Mouse (Mus musculus) right cerebral cortex, postnatal 10 days (tissue): ENCODE data around the gene Heatr5a.

ENCODE experiments used
- DNase-seq, 2 experiments: peaks; one replicate each; pipeline ENCODE4 v3.0.0; 2021; ENCODE audit warnings: low spot score in 2 of 2

Heatr5a gene

DNA sequence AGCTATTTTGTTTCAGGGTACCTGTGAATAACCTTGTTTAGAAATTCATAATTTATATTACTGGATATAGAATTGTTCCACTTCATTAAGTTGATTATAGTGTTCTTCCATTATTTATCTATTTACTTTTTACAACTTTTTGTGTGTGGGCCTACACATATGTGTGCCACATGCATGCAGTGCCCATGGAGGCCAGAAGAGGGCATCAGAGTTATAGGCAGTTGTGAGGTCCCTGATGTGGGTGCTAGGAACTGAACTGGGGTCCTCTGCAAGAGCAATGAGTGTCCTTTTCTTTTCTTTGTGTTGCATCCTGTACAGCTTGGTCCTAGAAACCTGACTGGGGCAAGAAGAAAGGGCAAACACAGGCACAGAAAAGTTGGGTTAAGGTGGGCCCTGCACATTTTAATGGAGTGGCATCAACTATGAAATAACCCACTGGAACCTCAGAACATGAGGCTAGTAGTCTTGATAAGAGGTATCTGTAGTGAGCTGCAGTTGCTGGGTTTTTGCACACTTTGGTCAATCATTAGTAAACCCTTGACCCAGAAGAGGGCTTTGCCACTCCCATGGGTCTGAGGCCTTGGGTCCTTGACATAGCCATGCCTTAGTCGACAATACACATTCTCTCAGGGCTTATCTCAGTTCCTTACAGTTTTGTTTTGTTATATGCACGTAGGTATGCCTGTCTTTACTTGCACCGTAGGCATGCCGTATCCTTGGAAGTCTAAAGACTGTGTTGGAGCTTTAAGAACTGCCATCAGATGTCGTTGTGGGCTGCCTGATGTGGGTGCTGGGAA lies 1.3 kb upstream of the Heatr5a start:
- no peak for DNase-seq

DNA sequence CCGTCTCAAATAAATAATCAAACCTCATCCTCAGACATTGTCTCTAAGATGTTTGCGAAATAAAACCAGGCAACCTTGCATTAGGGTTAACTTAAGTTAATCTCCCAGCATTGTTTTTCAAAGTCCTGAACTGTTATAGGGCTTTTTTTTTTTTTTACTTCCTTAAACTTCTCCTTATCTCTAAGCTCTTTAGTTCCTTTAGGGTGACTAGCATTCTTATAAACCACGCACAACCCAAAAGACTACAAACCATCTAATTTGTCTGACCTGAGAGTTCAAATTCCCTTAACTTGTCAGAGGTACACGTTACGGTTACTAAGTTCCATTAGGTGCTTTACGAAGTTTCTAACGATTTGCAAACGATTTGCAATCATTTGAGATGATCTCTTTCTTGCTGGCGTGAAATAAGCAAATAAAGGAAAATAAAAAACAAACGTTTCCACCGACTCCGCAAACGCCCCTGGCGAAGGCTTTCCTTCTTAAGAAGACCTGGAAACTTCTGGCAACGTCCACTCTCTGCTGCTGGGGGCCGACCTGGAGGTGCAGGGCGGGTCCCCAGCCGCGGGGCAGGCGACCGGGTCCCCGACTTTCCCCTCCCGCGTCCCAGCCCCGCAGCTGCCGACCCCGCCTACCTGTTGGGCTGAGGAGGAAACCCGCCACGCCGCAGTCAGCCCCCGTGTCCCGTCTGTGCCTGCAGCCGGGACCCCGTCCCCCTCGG lies 610 bp downstream of the Heatr5a start:
- DNase-seq, result no peak

DNA sequence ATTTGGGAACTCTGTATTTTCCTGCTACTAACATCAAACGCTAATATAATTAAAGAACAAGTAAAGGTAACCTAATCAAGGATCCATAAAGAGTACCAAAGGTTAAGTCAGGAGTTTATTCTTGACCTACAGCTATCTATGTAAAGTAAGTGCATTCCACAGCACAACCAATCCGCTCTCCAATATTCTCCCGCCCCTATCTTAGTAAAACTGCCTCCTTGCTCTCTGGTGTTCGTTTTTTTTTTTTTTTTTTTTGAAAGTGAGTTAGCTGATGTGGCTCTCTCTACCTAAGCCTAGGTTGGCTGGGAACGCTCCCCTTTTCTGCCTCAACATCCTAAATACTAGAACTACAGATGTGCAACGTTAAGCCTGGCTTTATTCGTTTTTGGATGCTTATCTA lies 1.2 kb downstream of the Heatr5a start:
- no peak for DNase-seq

DNA sequence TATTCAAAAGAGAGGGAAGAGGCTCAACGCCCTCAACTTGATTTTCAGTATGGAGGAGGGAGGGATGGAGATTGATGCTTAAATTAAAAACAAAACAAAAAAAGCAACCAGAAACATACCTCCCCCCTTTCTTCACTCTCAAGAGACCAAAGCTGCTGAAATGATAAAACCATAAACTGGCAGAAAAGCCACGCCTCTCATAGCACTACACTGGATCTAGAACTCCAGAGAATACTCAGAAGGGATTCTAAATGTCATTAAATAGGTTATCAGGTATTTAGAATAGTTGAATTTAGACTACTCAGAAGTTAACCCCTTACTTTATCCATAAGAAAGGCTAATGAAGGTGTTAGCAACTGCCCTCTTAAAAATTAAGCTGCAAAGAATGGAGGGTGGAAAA lies 2.0 kb downstream of the Heatr5a start:
- DNase-seq, result no peak

DNA sequence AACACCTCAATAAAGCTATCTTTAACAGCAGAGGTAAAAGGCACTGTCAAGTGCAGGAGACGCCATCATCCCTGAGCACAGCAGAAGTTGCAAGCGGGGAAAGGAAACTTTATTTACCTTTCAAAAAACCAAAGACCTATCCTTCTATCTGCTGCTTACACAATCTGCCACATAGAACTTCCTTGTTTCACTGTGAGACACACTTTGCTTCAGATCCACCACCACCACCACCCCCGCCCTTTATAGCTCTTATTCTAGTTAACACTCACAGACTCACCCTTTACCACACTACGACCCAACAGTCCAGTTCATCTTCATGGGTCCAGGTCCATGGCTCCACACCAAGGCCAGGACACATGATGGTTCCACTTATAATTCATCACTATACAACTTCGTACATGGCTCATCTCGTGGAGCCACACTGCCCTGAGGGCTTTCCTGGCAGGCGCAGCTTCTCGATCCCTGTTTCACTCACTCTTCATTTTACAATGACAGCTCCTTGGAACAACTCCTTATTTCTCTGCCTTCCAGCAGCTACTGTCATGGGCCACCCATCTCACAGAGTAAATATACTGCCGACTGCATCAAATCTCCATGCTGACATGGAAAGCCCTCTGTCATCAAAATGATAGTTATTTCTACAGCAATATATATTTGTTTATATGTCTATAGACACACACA lies 3.1 kb downstream of the Heatr5a start:
- DNase-seq, result peak in 1 of 2 experiments; percentile 12

DNA sequence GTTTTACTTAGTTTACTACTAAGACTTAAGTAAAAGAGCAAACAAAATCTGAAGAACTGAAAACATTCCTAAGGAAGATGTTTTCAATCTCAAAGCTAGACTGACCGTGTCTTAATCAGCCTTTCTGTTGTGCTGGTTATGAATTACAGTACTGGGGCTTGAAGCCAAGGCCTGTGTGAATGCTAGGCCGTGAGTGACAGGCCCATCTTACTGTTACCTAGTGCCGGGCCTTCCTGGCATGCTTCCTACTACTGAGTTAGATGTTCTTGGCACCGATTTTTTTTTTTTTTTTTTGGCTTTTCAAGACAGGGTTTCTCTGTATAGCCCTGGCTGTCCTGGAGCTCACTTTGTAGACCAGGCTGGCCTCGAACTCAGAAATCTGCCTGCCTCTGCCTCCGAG lies 13.5 kb downstream of the Heatr5a start:
- DNase-seq, result no peak

DNA sequence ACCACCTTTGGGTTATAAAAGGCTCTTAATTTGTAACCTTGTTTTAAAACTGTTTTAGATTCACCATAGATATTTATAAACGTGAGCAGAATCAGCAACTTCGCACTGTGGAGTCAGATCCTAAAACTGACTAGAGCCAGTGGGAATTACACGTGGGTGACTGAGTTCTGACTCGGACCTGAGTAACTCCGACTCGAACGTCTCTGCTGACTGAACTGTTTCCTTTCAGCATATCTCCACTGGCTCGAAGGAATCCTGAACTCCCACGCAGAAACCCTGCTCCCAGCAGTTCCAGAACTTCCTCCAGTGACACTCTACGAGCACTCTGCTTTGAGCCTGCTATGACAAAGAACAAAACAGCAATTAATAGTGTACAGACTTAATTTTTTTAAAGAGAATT lies 18.8 kb downstream of the Heatr5a start:
- DNase-seq, result no peak

DNA sequence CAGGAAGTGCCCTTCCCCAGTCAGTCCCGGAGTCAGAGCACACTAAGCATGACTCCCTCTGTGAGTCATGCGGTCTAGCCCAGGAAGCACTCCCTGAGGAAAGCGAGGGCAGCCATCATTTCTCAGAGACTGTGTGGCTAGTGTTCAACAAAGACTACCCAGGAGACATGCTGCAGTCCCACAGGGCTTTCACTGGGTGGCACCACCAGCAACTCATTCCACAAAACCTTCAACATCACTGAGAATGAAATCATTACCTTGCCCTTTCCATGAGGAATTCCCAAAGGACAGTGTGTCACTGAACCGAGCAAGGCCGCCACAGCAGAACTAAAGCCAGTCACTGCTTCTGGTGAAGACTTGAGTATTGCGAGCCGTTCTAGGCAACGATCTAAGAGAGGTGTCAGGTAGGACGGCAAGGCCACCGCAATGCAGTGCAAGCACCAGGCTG lies 23.6 kb downstream of the Heatr5a start:
- peak; percentile 29 to 36 for DNase-seq

DNA sequence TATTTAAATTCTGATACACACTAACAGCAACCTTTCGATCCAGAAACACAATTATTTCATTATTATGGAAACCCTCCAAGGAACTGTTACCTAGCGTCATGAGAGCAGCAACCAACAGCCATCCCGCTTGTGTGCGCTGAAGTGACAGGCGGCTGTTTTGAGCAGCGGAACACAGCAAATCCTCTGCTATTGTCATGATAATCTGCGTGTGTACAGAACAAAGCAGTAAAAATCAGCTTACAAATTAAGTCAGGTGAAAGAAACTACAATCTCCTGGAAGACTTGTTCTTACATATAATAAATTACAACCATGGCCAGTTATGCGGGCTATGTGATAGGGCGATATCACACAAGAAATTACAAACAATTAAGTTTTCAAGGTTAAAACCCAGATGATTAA lies 25.8 kb downstream of the Heatr5a start:
- DNase-seq, result no peak

DNA sequence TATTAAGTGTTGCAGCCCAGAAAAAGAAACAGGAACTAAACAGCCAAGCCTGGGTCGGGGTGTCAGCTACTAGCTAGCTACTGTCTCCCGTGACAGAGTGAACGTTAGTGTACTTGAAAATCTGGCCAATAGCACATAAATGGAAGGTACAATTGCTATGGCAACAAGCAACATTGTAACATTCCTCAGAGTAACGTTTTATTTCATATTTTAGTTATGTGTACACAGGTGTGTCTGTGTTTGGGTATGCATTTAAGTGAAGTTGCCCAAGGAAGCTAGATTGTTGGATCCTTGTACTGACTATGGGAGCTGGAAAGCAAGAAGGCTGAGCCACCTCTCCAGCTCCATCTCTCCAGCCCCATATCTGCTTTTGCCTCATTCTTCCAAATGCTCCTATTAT lies 31.3 kb downstream of the Heatr5a start:
- DNase-seq, result no peak

DNA sequence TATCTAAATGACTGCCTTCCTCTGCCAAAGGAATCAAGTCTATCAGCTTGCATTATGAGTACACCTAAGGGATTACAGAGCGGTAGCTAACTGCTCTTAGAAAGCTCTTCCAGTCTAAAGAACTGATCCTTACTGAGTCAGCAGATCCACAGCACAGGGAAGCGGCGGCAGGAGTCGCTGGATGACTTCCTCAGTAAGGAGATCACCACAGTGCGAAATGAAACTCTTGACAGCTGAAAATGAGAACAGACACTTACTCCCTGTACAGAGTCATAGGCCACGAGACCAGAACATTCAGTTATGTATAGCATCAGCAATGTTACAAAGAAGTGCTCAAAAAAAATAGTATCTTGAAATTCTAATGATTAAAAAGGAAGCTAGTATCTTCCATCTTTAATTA lies 33.2 kb downstream of the Heatr5a start:
- DNase-seq, result no peak

DNA sequence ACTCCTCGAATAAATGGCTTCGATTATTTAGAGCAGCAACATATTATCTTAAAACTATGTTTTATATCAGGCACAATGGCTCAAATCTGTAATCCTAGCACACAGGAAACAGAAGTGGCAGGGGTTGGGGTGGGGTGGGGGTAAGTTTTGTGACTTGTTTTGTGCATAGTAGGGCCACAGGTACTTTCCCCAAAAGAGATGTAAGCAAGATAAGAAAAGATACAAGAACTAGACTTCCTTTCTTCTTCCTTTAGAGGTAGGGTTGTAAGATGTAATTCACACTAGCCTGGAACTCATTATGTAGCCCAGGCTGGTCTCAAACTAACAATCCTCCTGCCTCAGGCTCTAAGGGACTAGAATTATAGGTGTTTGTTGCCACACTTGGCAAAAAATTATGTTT lies 41.5 kb downstream of the Heatr5a start:
- no peak for DNase-seq

DNA sequence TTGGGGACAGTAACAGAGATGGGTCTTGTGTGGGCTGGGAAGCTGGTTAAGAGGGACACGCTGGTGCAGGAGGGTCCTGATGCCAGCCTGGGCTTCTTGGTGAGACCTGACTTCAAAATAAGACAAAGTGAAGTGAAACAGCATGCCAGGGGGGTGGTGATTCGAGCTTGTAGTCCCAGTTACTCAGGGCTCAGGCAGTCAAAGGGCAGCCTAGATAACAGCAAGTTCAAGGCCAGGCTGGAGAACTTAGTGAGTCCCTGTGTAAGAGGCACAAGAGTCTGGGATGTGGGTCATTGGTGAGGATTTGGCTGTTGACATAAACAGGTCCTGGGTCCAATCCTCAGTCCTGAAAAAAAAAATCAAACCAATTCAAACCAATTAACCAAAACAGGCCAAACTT lies 53.9 kb downstream of the Heatr5a start:
- DNase-seq, result no peak

DNA sequence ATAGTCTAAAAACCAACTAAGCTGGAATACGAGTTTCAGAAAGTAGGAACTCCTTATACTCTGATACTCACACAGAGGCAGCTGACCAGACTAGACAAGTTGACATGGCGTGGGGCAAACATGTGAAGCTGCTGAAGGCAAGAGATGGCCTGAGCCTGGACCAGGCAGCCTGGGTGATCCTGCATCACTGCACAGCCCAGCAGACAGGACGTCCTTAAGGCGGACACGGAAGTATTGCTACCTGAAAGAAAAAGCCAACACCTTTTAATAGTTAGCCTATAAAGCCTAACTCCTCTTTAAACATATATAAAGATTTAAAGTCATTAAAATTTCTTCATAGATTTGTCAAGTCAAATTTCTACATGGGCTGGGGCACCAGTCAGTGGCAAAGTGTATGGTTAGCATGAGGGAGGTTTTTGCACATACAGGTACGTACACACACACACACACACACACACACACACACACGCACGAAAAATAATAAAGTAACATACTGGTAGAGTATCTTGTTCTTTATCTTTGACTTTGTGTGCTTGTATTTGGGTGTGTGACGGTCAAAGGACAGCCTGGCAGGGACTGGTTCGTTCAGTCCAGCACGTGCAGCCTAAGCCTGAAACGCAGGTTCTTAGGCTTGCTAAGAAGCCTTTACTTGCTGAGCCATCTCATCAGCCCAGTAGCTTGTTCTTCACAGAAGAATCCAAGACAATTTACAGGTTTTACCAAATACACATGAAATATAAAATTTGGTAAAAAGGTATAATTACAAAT lies 56.0 kb downstream of the Heatr5a start:
- DNase-seq, result no peak

DNA sequence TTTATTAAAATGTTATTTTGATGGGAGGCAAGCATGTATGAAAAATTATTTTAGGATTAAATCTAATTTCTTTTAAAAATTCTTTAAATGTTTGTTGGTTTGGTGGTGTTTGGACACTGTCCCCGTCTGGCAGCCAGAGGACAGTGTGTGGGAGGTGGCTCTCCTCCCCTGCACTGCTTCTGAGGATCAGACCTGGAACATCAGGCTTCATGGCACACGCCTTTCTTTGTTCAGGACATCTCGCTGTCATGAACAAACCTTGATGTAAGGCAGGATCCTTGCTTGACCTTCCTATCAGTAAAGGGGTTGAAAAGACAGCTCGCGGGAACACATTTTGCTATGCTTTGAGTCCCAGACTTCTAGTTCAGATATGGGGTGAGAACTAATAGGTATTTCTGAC lies 61.9 kb downstream of the Heatr5a start:
- no peak for DNase-seq

DNA sequence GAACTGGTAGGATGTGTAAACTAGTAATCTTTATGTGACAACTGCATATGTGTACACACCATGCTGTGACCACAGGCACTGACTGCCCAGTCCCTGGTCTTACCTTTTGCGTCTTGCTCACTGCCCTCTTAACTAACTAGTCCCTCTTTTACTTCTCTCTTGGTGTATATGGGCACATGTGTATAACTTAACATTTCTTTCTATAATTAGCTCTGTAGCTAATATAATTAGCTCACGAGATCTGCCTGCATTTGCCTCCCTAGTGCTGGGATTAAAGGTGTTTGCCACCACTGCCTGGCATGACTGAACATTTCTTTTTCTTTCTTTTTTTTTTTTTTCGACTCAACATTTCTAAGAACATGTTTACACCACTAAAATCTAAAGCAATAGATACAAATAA lies 63.6 kb downstream of the Heatr5a start:
- no peak for DNase-seq

DNA sequence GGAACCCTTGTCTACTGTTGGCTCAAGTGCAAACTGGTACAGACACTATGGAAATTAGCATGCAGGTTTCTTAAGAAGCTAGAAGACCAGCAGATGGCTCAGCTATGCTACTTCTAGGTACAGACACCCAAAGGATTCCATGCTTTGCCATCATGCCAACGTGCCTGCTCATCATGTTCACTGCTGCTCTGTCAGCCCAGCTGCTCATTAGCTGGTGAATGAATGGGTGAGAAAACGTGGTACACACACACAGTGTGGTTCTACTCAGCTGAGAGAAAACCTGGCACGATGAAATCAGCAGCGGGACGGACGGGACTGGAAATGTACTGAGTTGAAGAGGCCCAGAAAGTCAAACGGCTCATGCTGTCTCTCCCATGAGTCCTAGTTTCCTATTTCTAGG lies 70.6 kb downstream of the Heatr5a start:
- DNase-seq, result peak; percentile 61 to 78

DNA sequence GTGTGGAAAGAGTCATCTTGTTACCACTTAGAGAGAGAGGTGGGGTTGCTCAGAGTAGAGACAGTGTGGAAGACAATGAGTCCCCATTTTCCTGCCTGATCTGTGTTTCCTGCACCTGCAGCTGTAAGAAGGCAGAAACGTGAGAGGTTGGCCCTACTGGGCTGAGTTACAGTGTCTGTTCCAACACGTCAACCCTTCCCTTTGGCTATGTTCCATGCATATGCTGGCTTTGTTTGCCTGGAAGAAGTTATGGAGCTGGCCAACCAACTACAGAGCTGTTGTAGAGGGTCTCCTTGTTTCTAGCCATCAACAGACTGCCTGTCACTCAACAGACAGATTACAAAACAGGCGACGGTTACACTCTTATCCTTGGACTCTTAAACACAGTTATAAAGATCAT lies 74.2 kb downstream of the Heatr5a start:
- no peak for DNase-seq

DNA sequence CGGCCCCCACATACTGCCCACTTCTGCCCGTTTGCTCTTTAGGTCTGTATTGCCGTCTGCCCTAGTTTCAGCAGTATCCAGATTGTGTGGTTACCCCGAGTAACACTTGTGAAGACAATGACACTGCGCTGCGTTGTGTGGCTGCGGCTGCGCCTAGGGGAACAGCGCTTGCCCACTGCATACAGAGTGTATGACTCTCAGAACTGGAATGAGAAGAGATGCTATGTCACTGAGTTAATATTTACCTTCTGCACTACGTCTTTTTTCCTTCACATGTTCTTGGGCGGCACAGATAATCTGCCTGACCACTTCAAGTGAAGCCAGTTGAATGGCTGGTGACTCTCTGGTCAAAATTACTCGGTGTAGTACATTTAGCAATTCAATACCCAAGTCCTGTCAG lies 82.5 kb downstream of the Heatr5a start:
- DNase-seq, result peak in 1 of 2 experiments; percentile 20

DNA sequence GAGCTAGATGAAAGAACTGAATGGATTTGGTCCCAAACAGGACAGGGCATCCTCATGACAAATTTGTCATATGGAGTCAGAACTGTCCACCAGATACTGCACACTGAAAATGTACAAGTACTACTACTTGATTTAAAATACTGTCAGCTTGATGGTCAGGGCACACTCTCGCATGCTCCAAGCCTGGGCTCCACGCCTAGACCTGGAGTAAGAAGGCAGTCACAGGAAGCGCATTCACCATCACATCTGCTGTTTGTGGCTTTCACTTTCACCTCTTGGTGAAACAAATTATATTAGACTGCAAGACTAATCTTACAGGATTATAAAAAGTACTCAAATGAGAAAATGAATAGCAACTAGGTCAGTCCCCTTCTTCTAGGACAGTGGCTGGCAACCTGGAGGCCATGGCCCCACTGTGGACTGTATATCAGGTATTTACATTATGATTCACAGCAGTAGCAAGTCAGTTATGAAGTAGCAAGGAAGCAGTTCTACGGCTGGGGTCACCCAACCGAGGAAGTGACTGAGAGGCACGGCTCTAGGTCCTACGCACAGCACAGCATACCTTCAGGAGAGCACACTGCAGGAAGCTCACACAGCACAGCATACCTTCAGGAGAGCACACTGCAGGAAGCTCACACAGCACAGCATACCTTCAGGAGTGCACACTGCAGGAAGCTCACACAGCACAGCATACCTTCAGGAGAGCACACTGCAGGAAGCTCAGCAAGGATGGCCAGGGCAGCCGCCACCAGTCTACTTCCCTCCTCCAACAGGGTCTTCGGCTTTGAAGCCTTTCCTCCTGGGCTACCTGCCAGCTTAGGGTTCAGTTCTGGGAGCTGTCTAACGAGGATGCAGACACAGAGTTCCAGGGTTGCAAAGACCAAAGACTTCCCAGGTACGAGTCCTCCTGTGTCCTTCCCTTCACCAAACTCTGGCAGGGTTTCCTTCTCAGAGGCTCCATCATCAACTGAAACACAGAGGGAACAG lies 83.5 kb downstream of the Heatr5a start:
- peak in 1 of 2 experiments; percentile 37 for DNase-seq

DNA sequence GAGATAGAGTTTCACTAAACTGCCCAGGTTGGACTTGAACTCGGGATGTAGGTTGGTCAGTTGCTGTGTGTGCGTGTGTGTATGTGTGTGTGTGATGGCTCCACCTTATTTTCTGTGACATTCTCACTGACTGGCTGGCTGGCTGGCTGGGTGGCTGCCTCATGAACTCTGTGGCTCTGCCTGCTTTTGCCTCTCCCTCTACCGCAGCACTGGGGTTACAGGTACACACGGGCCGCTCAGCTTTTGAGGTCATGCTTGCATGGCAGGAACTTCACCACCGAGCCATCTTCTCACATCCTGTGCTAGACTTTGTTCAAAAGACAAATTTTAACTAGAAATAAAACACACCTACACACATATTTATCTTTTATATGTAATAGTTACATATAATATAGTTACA lies 84.8 kb downstream of the Heatr5a start:
- DNase-seq, result no peak
